Mouse (Mus musculus) G1E-ER4 (cell line): Measurements from ENCODE around the gene 1700017D01Rik. TPM values are rescaled to one million over a fixed set of nuclear protein-coding genes. Genes with fewer than 3 reads are reported as not detected.

Source experiments
- GATA1 ChIP-seq: IDR thresholded peaks from one replicate; pipeline ENCODE4 v1.8.0; 2012; ENCODE audit warnings: low read length, inconsistent platforms
- polyA plus RNA-seq: library from polyadenylated mRNA; stranded (reverse); fragments of >175 nt; gene quantifications from 2 replicates; pipeline ENCODE4 v1.2.3, GENCODE M21; 2012

The 1700017D01Rik gene
- polyA plus RNA-seq, 1 experiment: not detected

- no peak for TF ChIP-seq GATA1
Measured at GRCm38 (mm10) chr19:11049426-11049825, 81.2 kb downstream of the 1700017D01Rik start.

DNA sequence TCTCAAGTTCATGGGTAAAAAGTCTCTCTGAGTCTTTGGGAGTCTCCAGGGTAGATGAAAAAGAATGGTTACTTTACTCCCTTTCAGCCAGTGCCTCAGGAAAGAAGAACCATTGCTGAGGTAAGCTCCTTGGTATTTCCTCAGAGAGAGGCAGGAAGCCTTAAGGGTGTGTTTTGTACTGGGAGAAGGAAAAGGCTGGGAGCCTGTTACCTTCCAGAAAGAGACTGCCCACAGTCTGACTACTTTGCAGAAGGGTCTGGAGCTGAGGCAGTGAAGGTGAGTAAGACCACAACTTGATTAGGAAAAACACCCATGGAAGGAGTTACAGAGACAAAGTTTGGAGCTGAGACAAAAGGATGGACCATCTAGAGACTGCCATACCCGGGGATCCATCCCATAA is 82.2 kb downstream of the 1700017D01Rik start:
- TF ChIP-seq GATA1: no peak

GRCm38 (mm10) chr19:11048009-11048408 is 82.7 kb downstream of the 1700017D01Rik start:
- TF ChIP-seq GATA1: no peak

Other genes with a start within 250 kb of the 1700017D01Rik start
- 23.2 and 23.8 TPM in 2 replicates for gene Tmem109, start 248.9 kb downstream of the 1700017D01Rik start, polyA plus RNA-seq
- gene Prpf19, start 235.6 kb downstream of the 1700017D01Rik start, polyA plus RNA-seq: 97.6 and 136 TPM in 2 replicates
- gene Zp1, start 210.2 kb downstream of the 1700017D01Rik start, polyA plus RNA-seq: not detected in 2 replicates
- gene Ptgdr2, start 193.7 kb downstream of the 1700017D01Rik start, polyA plus RNA-seq: not detected in 2 replicates
- 66.2 and 72.8 TPM in 2 replicates for gene Ccdc86, start 181.6 kb downstream of the 1700017D01Rik start, polyA plus RNA-seq
- not detected in 2 replicates for gene Ms4a10, start 156.2 kb downstream of the 1700017D01Rik start, polyA plus RNA-seq
- not detected in 2 replicates for gene Ms4a15, start 137.6 kb downstream of the 1700017D01Rik start, polyA plus RNA-seq
- gene Ms4a18, start 112.8 kb downstream of the 1700017D01Rik start, polyA plus RNA-seq: not detected in 2 replicates
- not detected in 2 replicates for gene Ms4a8a, start 49.8 kb downstream of the 1700017D01Rik start, polyA plus RNA-seq
- not detected in 2 replicates for gene 1700025F22Rik, start 34.4 kb upstream of the 1700017D01Rik start, polyA plus RNA-seq
- gene Ms4a13, start 65.9 kb upstream of the 1700017D01Rik start, polyA plus RNA-seq: not detected in 2 replicates
- gene Ms4a12, start 101.6 kb upstream of the 1700017D01Rik start, polyA plus RNA-seq: not detected in 2 replicates
- gene Ms4a1, start 135.4 kb upstream of the 1700017D01Rik start, polyA plus RNA-seq: not detected in 2 replicates
- not detected in 2 replicates for gene Ms4a5, start 153.0 kb upstream of the 1700017D01Rik start, polyA plus RNA-seq
- gene Ms4a14, start 183.6 kb upstream of the 1700017D01Rik start, polyA plus RNA-seq: not detected in 2 replicates
- not detected in 2 replicates for gene Ms4a7, start 205.3 kb upstream of the 1700017D01Rik start, polyA plus RNA-seq
- gene Ms4a4a, start 244.6 kb upstream of the 1700017D01Rik start, polyA plus RNA-seq: not detected in 2 replicates